Mouse (Mus musculus) adrenal gland, postnatal 0 days (tissue): ENCODE measurements around the gene Mip. TPM values are rescaled to one million over a fixed set of nuclear protein-coding genes. Genes with fewer than 3 reads are reported as not detected.

Experiments used
- polyA plus RNA-seq: library from polyadenylated mRNA; unstranded; fragments of >200 nt; fragmentation: Nextera tagmentation; extraction: Ambion mirVana; gene quantifications from 2 replicates; pipeline ENCODE4 v1.2.1, GENCODE M21; 2015

Gene Mip
- polyA plus RNA-seq, result not detected in 2 replicates

GRCm38 (mm10) chr10:128225538-128225937 is at the start of gene Mip:
Mip (plus strand) TSS chr10:128225838.

GRCm38 (mm10) chr10:128179989-128180388 is 45.6 kb upstream of the Mip start, which contains the start of gene Rbms2:
Rbms2 (minus strand) TSS chr10:128180297.

GRCm38 (mm10) chr10:128194024-128194550 is 31.6 kb upstream of the Mip start, which contains the start of gene Gls2:
Gls2 (plus strand) TSS chr10:128194457.

GRCm38 (mm10) chr10:128211390-128212108 is 14.1 kb upstream of the Mip start, which contains the start of gene Spryd4:
Spryd4 (minus strand) TSS chr10:128211807.

GRCm38 (mm10) chr10:128231697-128232419 is 6.2 kb downstream of the Mip start, which contains the start of gene Timeless:
Timeless (plus strand) TSS chr10:128232065.

GRCm38 (mm10) chr10:128253677-128254255 is 28.1 kb downstream of the Mip start, which contains the start of gene Apon:
Apon (plus strand) TSS chr10:128254096.

GRCm38 (mm10) chr10:128268371-128268770 is 42.7 kb downstream of the Mip start, which contains the start of gene Apof:
Apof (plus strand) TSS chr10:128268671.

GRCm38 (mm10) chr10:128270287-128270841 is 44.7 kb downstream of the Mip start, which contains the start of gene Stat2:
Stat2 (plus strand) TSS chr10:128270559.

Other genes with a start within 250 kb of the Mip start
- gene Hsd17b6, start 218.2 kb upstream of the Mip start, polyA plus RNA-seq, result 0.28 and 1.3 TPM in 2 replicates
- gene Prim1, start 210.7 kb upstream of the Mip start, polyA plus RNA-seq, result 30.2 and 33.2 TPM in 2 replicates
- gene Naca, start 190.3 kb upstream of the Mip start, polyA plus RNA-seq, result 713 and 807 TPM in 2 replicates
- 289 and 319 TPM in 2 replicates for gene Ptges3, start 166.9 kb upstream of the Mip start, polyA plus RNA-seq
- 1,494 and 2,088 TPM in 2 replicates for gene Atp5b, start 142.6 kb upstream of the Mip start, polyA plus RNA-seq
- gene Baz2a, start 134.3 kb upstream of the Mip start, polyA plus RNA-seq, result 7.6 and 11.3 TPM in 2 replicates
- gene Rbms2, start 45.5 kb upstream of the Mip start, polyA plus RNA-seq, result 23.6 and 24.9 TPM in 2 replicates
- gene Gls2, start 31.4 kb upstream of the Mip start, polyA plus RNA-seq, result 2.2 and 2.7 TPM in 2 replicates
- gene Spryd4, start 14.0 kb upstream of the Mip start, polyA plus RNA-seq, result 23.9 and 27.8 TPM in 2 replicates
- 14.5 and 19.1 TPM in 2 replicates for gene Timeless, start 6.2 kb downstream of the Mip start, polyA plus RNA-seq
- 0.97 and 1.8 TPM in 2 replicates for gene Apon, start 28.3 kb downstream of the Mip start, polyA plus RNA-seq
- 60.4 and 84.4 TPM in 2 replicates for gene Apof, start 42.8 kb downstream of the Mip start, polyA plus RNA-seq
- gene Stat2, start 44.7 kb downstream of the Mip start, polyA plus RNA-seq, result 14.1 and 24.5 TPM in 2 replicates
- 0.14 and 0.21 TPM in 2 replicates for gene Il23a, start 72.9 kb downstream of the Mip start, polyA plus RNA-seq
- gene Pan2, start 77.5 kb downstream of the Mip start, polyA plus RNA-seq, result 10.9 and 16.2 TPM in 2 replicates
- 400 and 428 TPM in 2 replicates for gene Cnpy2, start 96.6 kb downstream of the Mip start, polyA plus RNA-seq
- 71.7 and 98.5 TPM in 2 replicates for gene Cs, start 111.9 kb downstream of the Mip start, polyA plus RNA-seq
- 18.7 and 34.1 TPM in 2 replicates for gene Coq10a, start 143.2 kb downstream of the Mip start, polyA plus RNA-seq
- 6.2 and 9.2 TPM in 2 replicates for gene Ankrd52, start 151.3 kb downstream of the Mip start, polyA plus RNA-seq
- gene Slc39a5, start 175.4 kb downstream of the Mip start, polyA plus RNA-seq, result 1.5 and 1.7 TPM in 2 replicates
- gene Nabp2, start 185.7 kb downstream of the Mip start, polyA plus RNA-seq, result 66.1 and 77.6 TPM in 2 replicates
- 28.0 and 29.6 TPM in 2 replicates for gene Rnf41, start 185.8 kb downstream of the Mip start, polyA plus RNA-seq
- gene Smarcc2, start 233.4 kb downstream of the Mip start, polyA plus RNA-seq, result 49.6 and 55.3 TPM in 2 replicates